Mouse (Mus musculus) CH12.LX (cell line): ENCODE measurements at regions not wholly inside any gene's neighbourhood (a gene's known extent, or its start where the extent isn't known, plus 50 kb on each side); places are given as distances from the start of the nearest gene placed in this dataset.

Experiments used
- DNase-seq: peaks from one replicate; pipeline ENCODE4 v3.0.0-alpha.2; 2013; ENCODE audit errors: extremely low read depth
- H3K27ac ChIP-seq: 2 replicates; pipeline ENCODE4 v1.5.1; 2012; ENCODE audit warnings: low read depth, mild to moderate bottlenecking, control low read depth, moderate library complexity; ENCODE audit not compliant: insufficient read depth
- H3K27me3 ChIP-seq: replicated peaks from 2 replicates; pipeline ENCODE3; 2012; ENCODE audit warnings: inconsistent platforms
- H3K36me3 ChIP-seq, 2 experiments: replicated peaks in 1 of 2; 2 replicates each; pipeline versions ENCODE3 to v1.6.1; 2012; ENCODE audit warnings: inconsistent platforms in 1 of 2, low read length in 1 of 2, mild to moderate bottlenecking in 1 of 2, mixed read lengths in 1 of 2, moderate library complexity in 1 of 2; ENCODE audit not compliant: control insufficient read depth in 1 of 2, insufficient read depth in 1 of 2
- H3K4me1 ChIP-seq, 2 experiments: 2 replicates each; pipeline ENCODE4 v1.6.1; 2012; ENCODE audit warnings: inconsistent platforms in 1 of 2, moderate library complexity in 1 of 2; ENCODE audit not compliant: insufficient read depth in 2 of 2, control insufficient read depth in 1 of 2
- H3K4me2 ChIP-seq: 2 replicates; pipeline ENCODE4 v1.6.1; 2012; ENCODE audit warnings: low read depth, mild to moderate bottlenecking, control low read depth; ENCODE audit not compliant: poor library complexity, insufficient read depth, severe bottlenecking
- H3K4me3 ChIP-seq, 3 experiments: fragments of 150-350 bp in 1 of 3; sonication (generic) in 1 of 3; replicated peaks in 1 of 3; 2 replicates each; pipeline versions ENCODE3 to v1.5.1; 2011 to 2012; ENCODE audit warnings: low read depth in 2 of 3, low read length in 2 of 3, mild to moderate bottlenecking in 2 of 3, moderate library complexity in 2 of 3, control low read depth in 1 of 3, improper control_type of control experiment in 1 of 3, inconsistent platforms in 1 of 3, mixed read lengths in 1 of 3; ENCODE audit not compliant: poor library complexity in 1 of 3
- H3K79me2 ChIP-seq: replicated peaks from 2 replicates; pipeline ENCODE4 v1.6.1; 2012; ENCODE audit warnings: mild to moderate bottlenecking, moderate library complexity; ENCODE audit not compliant: control insufficient read depth, poor library complexity, insufficient read depth, severe bottlenecking; ENCODE audit errors: extremely low read depth
- H3K9ac ChIP-seq: 2 replicates; pipeline ENCODE4 v1.6.1; 2012; ENCODE audit warnings: low read depth, mild to moderate bottlenecking, control low read depth, moderate library complexity; ENCODE audit not compliant: insufficient read depth
- H3K9me3 ChIP-seq: replicated peaks from 2 replicates; pipeline ENCODE3; 2012; ENCODE audit warnings: low read length, inconsistent platforms, mixed read lengths
- BHLHE40 ChIP-seq: IDR thresholded peaks from 2 replicates; pipeline ENCODE4 v1.6.1; 2011; ENCODE audit warnings: mild to moderate bottlenecking, low read depth, low read length, improper control_type of control experiment
- CHD1 ChIP-seq: IDR thresholded peaks from 2 replicates; pipeline ENCODE4 v1.6.1; 2012; ENCODE audit warnings: low read depth, low read length, improper control_type of control experiment, inconsistent platforms
- CHD2 ChIP-seq: IDR thresholded peaks from 2 replicates; pipeline ENCODE4 v1.6.1; 2011; ENCODE audit warnings: low read length, improper control_type of control experiment
- E2F4 ChIP-seq: IDR thresholded peaks from 2 replicates; pipeline ENCODE4 v1.6.1; 2011; ENCODE audit warnings: low read depth, low read length, improper control_type of control experiment; ENCODE audit not compliant: insufficient replicate concordance
- ETS1 ChIP-seq: conservative IDR thresholded peaks from 2 replicates; pipeline ENCODE4 v1.6.1; 2012; ENCODE audit warnings: low read depth, mild to moderate bottlenecking, inconsistent platforms, low read length, improper control_type of control experiment, moderate library complexity
- GABPA ChIP-seq: IDR thresholded peaks from 2 replicates; pipeline ENCODE4 v1.6.1; 2012; ENCODE audit warnings: low read depth, low read length, improper control_type of control experiment, inconsistent platforms; ENCODE audit not compliant: insufficient replicate concordance
- HCFC1 ChIP-seq: IDR thresholded peaks from 2 replicates; pipeline ENCODE4 v1.6.1; 2012; ENCODE audit warnings: low read depth, mild to moderate bottlenecking, inconsistent platforms, low read length, improper control_type of control experiment
- JUND ChIP-seq: conservative IDR thresholded peaks from 2 replicates; pipeline ENCODE4 v1.6.1; 2011; ENCODE audit warnings: low read depth, low read length, improper control_type of control experiment
- MEF2A ChIP-seq: IDR thresholded peaks from 2 replicates; pipeline ENCODE4 v1.6.1; 2014; ENCODE audit warnings: low read depth, mild to moderate bottlenecking, inconsistent platforms, low read length, improper control_type of control experiment, borderline replicate concordance
- MYC ChIP-seq: IDR thresholded peaks from 2 replicates; pipeline ENCODE4 v1.6.1; 2011; ENCODE audit warnings: low read depth, mild to moderate bottlenecking, improper control_type of control experiment, low read length
- PAX5 ChIP-seq: IDR thresholded peaks from 2 replicates; pipeline ENCODE4 v1.6.1; 2012; ENCODE audit warnings: low read length, inconsistent platforms, mixed read lengths
- RAD21 ChIP-seq: IDR thresholded peaks from 2 replicates; pipeline ENCODE4 v1.6.1; 2011; ENCODE audit warnings: low read depth, mild to moderate bottlenecking, low read length, improper control_type of control experiment, moderate library complexity
- ZKSCAN1 ChIP-seq: IDR thresholded peaks from 2 replicates; pipeline ENCODE4 v1.6.1; 2012; ENCODE audit warnings: low read depth, inconsistent platforms, low read length, improper control_type of control experiment, borderline replicate concordance
- ZNF384 ChIP-seq: IDR thresholded peaks from 2 replicates; pipeline ENCODE4 v1.6.1; 2012; ENCODE audit warnings: low read depth, low read length, improper control_type of control experiment, inconsistent platforms
- dilution Hi-C: fragments of 300-500 bp; cut with MboI; formaldehyde crosslinking; loops from 2 replicates; pipeline ENCODE4 v1.14.3; 2020; ENCODE audit warnings: low sequenced_read_pairs; ENCODE audit not compliant: extremely low pct_unique_long_range_greater_than_20kb, extremely low pct_ligation_motif_present
- in situ Hi-C: fragments of 300-500 bp; cut with MboI; formaldehyde crosslinking; loops from 3 replicates; pipeline ENCODE4 v1.14.3; 2019; ENCODE audit warnings: low sequenced_read_pairs, low pct_ligation_motif_present, low pct_unique_long_range_greater_than_20kb, mixed read lengths

GRCm38 (mm10) chr12:92186448-92187132, 337.6 kb upstream of the Sel1l start:
- Histone ChIP-seq H3K4me3 (no peak overlapping the region), H3K27me3 (no peaks in the 10 kb centered on the region), H3K4me1 (no peaks in the 10 kb centered on the region), H3K9me3 (no peaks in the 10 kb centered on the region), H3K4me2 (no peak overlapping the region), H3K79me2 (no peaks in the 10 kb centered on the region), H3K27ac (no peak overlapping the region), H3K9ac (no peak overlapping the region), H3K36me3 (no peaks in the 10 kb centered on the region)
- dilution Hi-C loops (no loop called here), in situ Hi-C loops (no loop called here)
- TF ChIP-seq MYC (no peak), ZKSCAN1 (no peak), ETS1 (no peak), BHLHE40 (no peak), JUND (no peak), CHD1 (no peak), PAX5 (no peak), GABPA (no peak), MEF2A (no peak)
- no peak for DNase-seq

GRCm38 (mm10) chr12:92179292-92179691, 330.3 kb upstream of the Sel1l start:
- no peak overlapping the region for H3K4me3 ChIP-seq
- no peaks in the 10 kb centered on the region for H3K27me3 ChIP-seq
- no peak overlapping the region for H3K27ac ChIP-seq
- H3K4me2 ChIP-seq = no peak overlapping the region
- no peak for TF ChIP-seq E2F4
- TF ChIP-seq GABPA = no peak
- no peak for TF ChIP-seq RAD21
- no peak for TF ChIP-seq ZNF384
- no peak for TF ChIP-seq CHD2
- TF ChIP-seq HCFC1 = no peak
- TF ChIP-seq, all 38 proteins: peak for 0
- no peak for DNase-seq
- no peaks in the 10 kb centered on the region for H3K36me3 ChIP-seq
- no peaks in the 10 kb centered on the region for H3K9me3 ChIP-seq
- H3K79me2 ChIP-seq = no peaks in the 10 kb centered on the region
- H3K9ac ChIP-seq = no peak overlapping the region
- dilution Hi-C loops = no loop called here
- in situ Hi-C loops = no loop called here
- no peaks in the 10 kb centered on the region for H3K4me1 ChIP-seq
